Mouse (Mus musculus) gastrocnemius, adult 2 months (tissue): Measurements from ENCODE around the gene Lrrc75a. TPM values are rescaled to one million over a fixed set of nuclear protein-coding genes. Genes with fewer than 3 reads are reported as not detected.

Source experiments
- DNase-seq: peaks from one replicate; pipeline ENCODE4 v3.0.0; 2022
- H3K27ac ChIP-seq: fragments of 200-600 bp; 2 replicates; pipeline ENCODE4 v1.8.1; 2022; ENCODE audit warnings: mild to moderate bottlenecking
- H3K4me3 ChIP-seq: fragments of 200-600 bp; 2 replicates; pipeline ENCODE4 v1.8.1; 2022; ENCODE audit warnings: mild to moderate bottlenecking, moderate library complexity
- CTCF ChIP-seq: fragments of 200-600 bp; IDR thresholded peaks from 2 replicates; pipeline ENCODE4 v1.8.1; 2022; ENCODE audit warnings: antibody characterized with exemption, mild to moderate bottlenecking, moderate library complexity
- intact Hi-C: fragments of 180-260 bp; cut with DNase I; formaldehyde crosslinking; loops from one replicate; pipeline ENCODE4 v1.15.1; 2025
- total RNA-seq, 2 experiments: library from RNA; stranded (reverse); gene quantifications; 2 replicates each; pipeline ENCODE4 v1.2.3; 2021

Gene Lrrc75a
- total RNA-seq, 2 experiments from 2014 or later, result 3.2 to 5.6 TPM

- Histone ChIP-seq H3K27ac (peak overlapping the region; percentile 87), H3K4me3 (no peak overlapping the region)
- no peak for TF ChIP-seq CTCF
- intact Hi-C loops, result no loop called here
- peak; percentile 70 for DNase-seq
Observed at GRCm38 (mm10) chr11:62643011-62643631, 5.2 kb downstream of the Lrrc75a start.

GRCm38 (mm10) chr11:62642023-62642844, 6.1 kb downstream of the Lrrc75a start:
- Histone ChIP-seq H3K4me3 (peak overlapping the region; percentile 43), H3K27ac (peak overlapping the region; percentile 87)
- no peak for TF ChIP-seq CTCF
- intact Hi-C loops, result no loop called here
- DNase-seq, result no peak

- no peak for TF ChIP-seq CTCF
- peak; percentile 72 for DNase-seq
- Histone ChIP-seq H3K27ac (peak overlapping the region; percentile 87), H3K4me3 (no peak overlapping the region)
- intact Hi-C loops, result no loop called here
Observed at GRCm38 (mm10) chr11:62640378-62640777, 7.9 kb downstream of the Lrrc75a start.

- no peak for TF ChIP-seq CTCF
- intact Hi-C loops, result no loop called here
- H3K4me3 ChIP-seq, result 0 out of 2 replicates have a peak overlapping the region, but pooled peaks have one; percentile 9
- no peak for DNase-seq
- H3K27ac ChIP-seq, result peak overlapping the region; percentile 87
Observed at GRCm38 (mm10) chr11:62638402-62638801, 9.9 kb downstream of the Lrrc75a start.

GRCm38 (mm10) chr11:62637806-62638205, 10.5 kb downstream of the Lrrc75a start:
- intact Hi-C loops, result no loop called here
- H3K27ac ChIP-seq, result peak overlapping the region; percentile 53; the same call in 1 of the 2 replicates
- DNase-seq, result no peak
- H3K4me3 ChIP-seq, result no peak overlapping the region
- no peak for TF ChIP-seq CTCF

- TF ChIP-seq CTCF, result no peak
- Histone ChIP-seq H3K27ac (peak overlapping the region; percentile 81), H3K4me3 (no peak overlapping the region)
- DNase-seq, result no peak
- intact Hi-C loops, result no loop called here
Observed at GRCm38 (mm10) chr11:62637401-62637800, 10.9 kb downstream of the Lrrc75a start.

- DNase-seq, result no peak
- no peak for TF ChIP-seq CTCF
- intact Hi-C loops, result no loop called here
- H3K27ac ChIP-seq, result peak overlapping the region; percentile 81
- peak overlapping the region; percentile 10 for H3K4me3 ChIP-seq
Observed at GRCm38 (mm10) chr11:62636840-62637221, 11.5 kb downstream of the Lrrc75a start.

- Histone ChIP-seq H3K4me3 (peak overlapping the region; percentile 10), H3K27ac (peak overlapping the region; percentile 81)
- intact Hi-C loops, result no loop called here
- no peak for DNase-seq
- no peak for TF ChIP-seq CTCF
Observed at GRCm38 (mm10) chr11:62636105-62636839, 12.1 kb downstream of the Lrrc75a start.

- peak overlapping the region; percentile 81 for H3K27ac ChIP-seq
- H3K4me3 ChIP-seq, result no peak overlapping the region
- DNase-seq, result no peak
- no peak for TF ChIP-seq CTCF
- intact Hi-C loops, result no loop called here
Observed at GRCm38 (mm10) chr11:62635406-62635805, 12.9 kb downstream of the Lrrc75a start.

- no peak overlapping the region for H3K4me3 ChIP-seq
- intact Hi-C loops, result no loop called here
- no peak overlapping the region for H3K27ac ChIP-seq
Observed at GRCm38 (mm10) chr11:62631138-62631537, 17.2 kb downstream of the Lrrc75a start.

GRCm38 (mm10) chr11:62630225-62630821, 18.0 kb downstream of the Lrrc75a start:
- H3K4me3 ChIP-seq, result no peak overlapping the region
- no peak for TF ChIP-seq CTCF
- intact Hi-C loops, result no loop called here
- H3K27ac ChIP-seq, result peak overlapping the region; percentile 73; the same call in 1 of the 2 replicates
- no peak for DNase-seq

More at GRCm38 (mm10) chr11:62631138-62631537, 17.2 kb downstream of the Lrrc75a start:
- TF ChIP-seq CTCF, result no peak
- no peak for DNase-seq
